ENCODE assay signal across 10 mouse cellular contexts in the genomic region with DNA sequence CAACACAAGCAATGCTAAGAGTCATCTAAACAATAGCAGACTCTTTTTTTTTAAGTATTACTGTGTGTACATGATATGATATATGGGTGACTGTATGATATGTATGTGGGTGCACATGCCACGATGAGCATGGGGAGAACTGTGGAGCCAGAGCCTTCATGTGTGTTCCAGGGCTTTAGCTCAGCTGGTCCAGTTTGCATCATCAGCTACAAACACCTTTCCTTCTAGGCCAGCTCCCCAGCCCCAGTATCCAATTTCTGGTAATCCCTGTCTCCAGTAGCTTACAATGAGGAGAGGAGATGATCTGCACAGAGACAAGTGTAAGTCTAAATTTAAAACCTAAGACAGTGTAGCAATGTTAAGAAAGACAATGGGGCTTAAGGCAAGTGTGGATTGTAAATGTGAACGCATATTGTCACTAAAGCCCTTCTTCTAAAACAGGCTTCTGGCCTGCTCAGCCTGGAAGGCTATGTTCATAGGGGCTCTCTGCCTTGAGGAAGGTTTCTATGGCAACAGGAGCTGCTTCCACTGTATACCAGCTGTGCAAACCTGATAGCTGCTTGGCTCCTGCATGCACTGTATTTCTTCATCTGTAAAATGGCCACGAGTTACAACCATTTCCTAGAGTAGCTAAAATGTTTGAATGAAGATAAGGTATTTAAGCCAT.
A peak's percentile ranks its signal among the peaks of the same experiment; 100 is the strongest.
DNase-seq lines count a peak whose midpoint lies in the region; ATAC-seq lines count a peak whose summit lies in the region.
"Had no signal": no experiment of that assay in that cellular context is flagged by ENCODE, and none has a peak within 500 bp of the region (broad histone marks: within the 10 kb centered on the region; RNA-seq: fewer than 3 reads in every experiment).

No protein-coding gene starts in this region.

- H3K36me3 ChIP-seq in heart, embryonic 11.5 days (ENCODE audit: control insufficient read depth, insufficient read depth, low read length), result no peaks in the 10 kb centered on the region
- H3K36me3 ChIP-seq in heart, embryonic 12.5 days, result no peaks in the 10 kb centered on the region
- H3K36me3 ChIP-seq in hindbrain, embryonic 11.5 days (ENCODE audit: control insufficient read depth, insufficient read depth, low read length), result no peaks in the 10 kb centered on the region
- no peaks in the 10 kb centered on the region for H3K36me3 ChIP-seq in midbrain, embryonic 15.5 days (replicated peaks)

- H3K27me3 ChIP-seq in heart, embryonic 11.5 days (ENCODE audit: control insufficient read depth, insufficient read depth, low read length), result no peaks in the 10 kb centered on the region
- no peaks in the 10 kb centered on the region for H3K27me3 ChIP-seq in heart, embryonic 12.5 days (replicated peaks)
- no peaks in the 10 kb centered on the region for H3K27me3 ChIP-seq in hindbrain, embryonic 11.5 days (ENCODE audit: control insufficient read depth, insufficient read depth, low read length)
- no peaks in the 10 kb centered on the region for H3K27me3 ChIP-seq in midbrain, embryonic 15.5 days (replicated peaks)

- no peaks in the 10 kb centered on the region for H3K9me3 ChIP-seq in heart, embryonic 11.5 days (replicated peaks; ENCODE audit: control insufficient read depth, low read length)
- H3K9me3 ChIP-seq in heart, embryonic 12.5 days (replicated peaks), result no peaks in the 10 kb centered on the region
- H3K9me3 ChIP-seq in hindbrain, embryonic 11.5 days (ENCODE audit: control insufficient read depth, low read length), result no peaks in the 10 kb centered on the region
- no peaks in the 10 kb centered on the region for H3K9me3 ChIP-seq in midbrain, embryonic 15.5 days

- WGBS in heart, embryonic 11.5 days (ENCODE audit: insufficient replicate concordance), result 56% methylated on average over 3 of the region's 3 CpGs
- 56% methylated on average over 3 of the region's 3 CpGs for WGBS in heart, embryonic 12.5 days
- WGBS in hindbrain, embryonic 11.5 days, result 49% methylated on average over 3 of the region's 3 CpGs
- WGBS in midbrain, embryonic 15.5 days, result 26% methylated on average over 3 of the region's 3 CpGs

- peak; percentile 35; the same call in 1 of the 2 replicates for ATAC-seq in heart, embryonic 11.5 days (replicated peaks; ENCODE audit: insufficient number of reproducible peaks, low FRiP score, low TSS enrichment)
- ATAC-seq in heart, embryonic 12.5 days (ENCODE audit: insufficient number of reproducible peaks, low FRiP score), result no peak
- ATAC-seq in hindbrain, embryonic 11.5 days (ENCODE audit: low FRiP score), result peak; percentile 87
- ATAC-seq in midbrain, embryonic 15.5 days (replicated peaks), result peak; percentile 99

- DNase-seq in embryo, embryonic 10.5 days (ENCODE audit: low spot score), result peak; percentile 56
- peak; percentile 41 for DNase-seq in hindbrain, embryonic 11.5 days (ENCODE audit: low spot score)
- no peak for DNase-seq in adrenal gland, postnatal 4 days (ENCODE audit: low spot score in 2 of 2)
- DNase-seq in kidney, postnatal 25 days, result no peak
- DNase-seq in gastrocnemius, postnatal 14 days, result no peak
- DNase-seq: cerebellum, postnatal 36 days; kidney, adult 2 months had no signal

- H3K4me3 ChIP-seq in heart, embryonic 11.5 days (ENCODE audit: low read depth, low read length), result no peak overlapping the region
- H3K4me3 ChIP-seq in heart, embryonic 12.5 days, result no peak overlapping the region
- H3K4me3 ChIP-seq in hindbrain, embryonic 11.5 days (ENCODE audit: low read depth, low read length), result no peak overlapping the region
- no peak overlapping the region for H3K4me3 ChIP-seq in midbrain, embryonic 15.5 days

- no peak overlapping the region for H3K9ac ChIP-seq in heart, embryonic 11.5 days (ENCODE audit: low read depth, low read length)
- no peak overlapping the region for H3K9ac ChIP-seq in heart, embryonic 12.5 days
- H3K9ac ChIP-seq in hindbrain, embryonic 11.5 days (ENCODE audit: low read depth, low read length), result no peak overlapping the region
- no peak overlapping the region for H3K9ac ChIP-seq in midbrain, embryonic 15.5 days

- no peak overlapping the region for H3K4me2 ChIP-seq in heart, embryonic 11.5 days
- no peak overlapping the region for H3K4me2 ChIP-seq in heart, embryonic 12.5 days
- H3K4me2 ChIP-seq in hindbrain, embryonic 11.5 days (replicated peaks; ENCODE audit: low read depth, low read length), result no peak overlapping the region
- no peak overlapping the region for H3K4me2 ChIP-seq in midbrain, embryonic 15.5 days

- H3K27ac ChIP-seq in heart, embryonic 11.5 days (ENCODE audit: low read depth, low read length), result 0 out of 2 replicates have a peak overlapping the region, but pooled peaks have one; percentile 5
- no peak overlapping the region for H3K27ac ChIP-seq in heart, embryonic 12.5 days (ENCODE audit: poor library complexity, severe bottlenecking)
- no peak overlapping the region for H3K27ac ChIP-seq in hindbrain, embryonic 11.5 days (ENCODE audit: low read depth, low read length)
- peak overlapping the region; percentile 82 for H3K27ac ChIP-seq in midbrain, embryonic 15.5 days

- intact Hi-C loops in gastrocnemius, postnatal 14 days (cut with DNase I; ENCODE audit: low total_unique reads), result no loop called here

- H3K4me1 ChIP-seq in heart, embryonic 11.5 days (ENCODE audit: control insufficient read depth, insufficient read depth, low read length), result peaks cover 11% of the 10 kb centered on the region; the same call in 1 of the 2 replicates
- peaks cover 18% of the 10 kb centered on the region for H3K4me1 ChIP-seq in heart, embryonic 12.5 days (replicated peaks)
- H3K4me1 ChIP-seq in hindbrain, embryonic 11.5 days (replicated peaks; ENCODE audit: control insufficient read depth, insufficient read depth, low read length), result peaks cover 3% of the 10 kb centered on the region; the same call in 1 of the 2 replicates
- H3K4me1 ChIP-seq in midbrain, embryonic 15.5 days, result peaks cover 17% of the 10 kb centered on the region

Comparison
In these comparisons a context has a peak if more than half of its experiments do, and no peak if none do; other contexts are left out.
1. H3K27ac ChIP-seq: peak in heart, embryonic 11.5 days (single experiment) and midbrain, embryonic 15.5 days (single experiment); none in heart, embryonic 12.5 days (single experiment) and hindbrain, embryonic 11.5 days (single experiment).
2. DNase-seq: peak in embryo, embryonic 10.5 days (single experiment) and hindbrain, embryonic 11.5 days (single experiment); none in adrenal gland, postnatal 4 days (0 of 2), kidney, postnatal 25 days (0 of 2) and gastrocnemius, postnatal 14 days (single experiment).